Mouse (Mus musculus) right cerebral cortex, postnatal 4 days (tissue): Measurements from ENCODE around the gene Gmds.

Experiments used
- DNase-seq: peaks from one replicate; pipeline ENCODE4 v3.0.0-alpha.2; 2022

Gene Gmds

GRCm38 (mm10) chr13:32020455-32021249 is 317.9 kb downstream of the Gmds start:
- DNase-seq, result no peak

- no peak for DNase-seq
Measured at GRCm38 (mm10) chr13:32019256-32019620, 319.3 kb downstream of the Gmds start.

- peak; percentile 46 for DNase-seq
Measured at GRCm38 (mm10) chr13:32018518-32019255, 319.9 kb downstream of the Gmds start.

- no peak for DNase-seq
Measured at GRCm38 (mm10) chr13:32008802-32009201, 329.7 kb downstream of the Gmds start.

GRCm38 (mm10) chr13:32008116-32008641 is 330.4 kb downstream of the Gmds start:
- DNase-seq, result no peak

GRCm38 (mm10) chr13:31993391-31993790 is 345.1 kb downstream of the Gmds start:
- DNase-seq, result no peak

- no peak for DNase-seq
Measured at GRCm38 (mm10) chr13:31992409-31993201, 345.9 kb downstream of the Gmds start.

GRCm38 (mm10) chr13:31981198-31981597 is 357.3 kb downstream of the Gmds start:
- no peak for DNase-seq

- no peak for DNase-seq
Measured at GRCm38 (mm10) chr13:31978126-31978525, 360.4 kb downstream of the Gmds start.

- DNase-seq, result no peak
Measured at GRCm38 (mm10) chr13:31974751-31975479, 363.6 kb downstream of the Gmds start.

- DNase-seq, result no peak
Measured at GRCm38 (mm10) chr13:31971040-31971501, 367.5 kb downstream of the Gmds start.

GRCm38 (mm10) chr13:31968272-31968671 is 370.3 kb downstream of the Gmds start:
- DNase-seq, result no peak

- DNase-seq, result no peak
Measured at GRCm38 (mm10) chr13:31966931-31967532, 371.5 kb downstream of the Gmds start.

- no peak for DNase-seq
Measured at GRCm38 (mm10) chr13:31960514-31960913, 378.0 kb downstream of the Gmds start.

GRCm38 (mm10) chr13:31958346-31959335 is 379.9 kb downstream of the Gmds start:
- DNase-seq, result no peak

- peak; percentile 7 for DNase-seq
Measured at GRCm38 (mm10) chr13:31956584-31956983, 382.0 kb downstream of the Gmds start.

- no peak for DNase-seq
Measured at GRCm38 (mm10) chr13:31956112-31956511, 382.4 kb downstream of the Gmds start.

- no peak for DNase-seq
Measured at GRCm38 (mm10) chr13:31955171-31955570, 383.4 kb downstream of the Gmds start.

GRCm38 (mm10) chr13:31944676-31945210 is 393.8 kb downstream of the Gmds start:
- no peak for DNase-seq
